Mouse (Mus musculus): ENCODE data around the gene Ehmt1. TPM values are rescaled to one million over a fixed set of nuclear protein-coding genes. Genes with fewer than 3 reads are reported as not detected.

Ehmt1 gene
- polyA plus RNA-seq, 1 experiment = 30.5 TPM

DNA sequence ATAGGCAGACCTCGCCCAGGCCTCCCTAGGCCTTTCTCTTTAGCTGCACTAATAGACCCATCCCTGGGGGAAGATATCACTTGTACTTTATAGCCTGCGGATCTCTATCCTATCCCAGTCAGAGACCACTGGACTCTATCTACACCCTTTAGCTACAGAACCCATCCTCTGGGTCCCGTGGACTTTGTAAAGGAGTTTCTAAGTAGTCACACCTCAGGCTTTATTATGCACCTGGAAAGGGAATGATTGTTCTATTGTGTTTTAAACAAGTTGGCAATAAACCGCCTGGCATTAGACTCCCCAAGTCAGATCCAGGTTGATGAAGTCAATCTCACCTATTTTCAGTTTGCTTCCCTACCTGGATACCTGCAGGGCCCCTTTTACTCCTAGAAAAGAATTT is 7.2 kb downstream of the Ehmt1 start:
- Histone ChIP-seq H3K4me3 (ENCODE audit: insufficient read depth, low read depth, low read length) (no peak overlapping the region), H3K27ac (ENCODE audit: insufficient read depth, low read depth, low read length) (no peak overlapping the region), H3K36me3 (ENCODE audit: control insufficient read depth, insufficient read depth, low read length) (no peaks in the 10 kb centered on the region), H3K4me1 (ENCODE audit: control insufficient read depth, insufficient read depth, low read length) (peaks cover 4% of the 10 kb centered on the region; the same call in 1 of the 2 replicates), H3K27me3 (replicated peaks; ENCODE audit: control insufficient read depth, insufficient read depth, low read length) (no peaks in the 10 kb centered on the region)
- no peak for DNase-seq
- TF ChIP-seq CTCF (conservative IDR thresholded peaks at IDR 0.05; ENCODE audit: insufficient read depth, insufficient read length, low read depth, low read length) (no peak), POLR2A (IDR thresholded peaks at IDR 0.05; ENCODE audit: low read depth, low read length) (no peak)
- WGBS = 87% methylated on average over 4 of the region's 4 CpGs

DNA sequence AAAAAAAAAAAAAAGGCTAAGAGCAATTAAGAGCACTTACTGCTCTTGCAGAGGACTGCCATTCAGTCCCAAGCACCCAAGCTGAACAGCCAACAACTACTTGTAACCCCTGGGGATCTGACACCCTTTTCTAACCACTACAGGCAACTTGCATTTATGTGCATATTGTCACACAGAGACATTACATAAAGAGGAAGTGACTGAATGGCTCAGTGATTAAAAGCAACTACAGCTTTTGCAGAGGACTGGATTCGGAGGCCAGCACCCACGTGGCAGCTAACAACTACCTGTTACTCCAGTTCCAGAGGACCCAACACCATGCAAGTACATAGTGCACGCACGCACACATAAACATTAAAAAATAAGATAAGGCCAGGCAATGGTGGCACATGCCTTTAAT is 8.9 kb downstream of the Ehmt1 start:
- Histone ChIP-seq H3K4me1 (ENCODE audit: control insufficient read depth, insufficient read depth, low read length) (peaks cover 14% of the 10 kb centered on the region), H3K27me3 (replicated peaks; ENCODE audit: control insufficient read depth, insufficient read depth, low read length) (no peaks in the 10 kb centered on the region), H3K4me3 (ENCODE audit: insufficient read depth, low read depth, low read length) (no peak overlapping the region), H3K27ac (ENCODE audit: insufficient read depth, low read depth, low read length) (no peak overlapping the region), H3K36me3 (ENCODE audit: control insufficient read depth, insufficient read depth, low read length) (no peaks in the 10 kb centered on the region)
- TF ChIP-seq CTCF (conservative IDR thresholded peaks at IDR 0.05; ENCODE audit: insufficient read depth, insufficient read length, low read depth, low read length) = no peak
- TF ChIP-seq POLR2A (IDR thresholded peaks at IDR 0.05; ENCODE audit: low read depth, low read length) = no peak
- no peak for DNase-seq
- WGBS = 82% methylated on average over 4 of the region's 4 CpGs

DNA sequence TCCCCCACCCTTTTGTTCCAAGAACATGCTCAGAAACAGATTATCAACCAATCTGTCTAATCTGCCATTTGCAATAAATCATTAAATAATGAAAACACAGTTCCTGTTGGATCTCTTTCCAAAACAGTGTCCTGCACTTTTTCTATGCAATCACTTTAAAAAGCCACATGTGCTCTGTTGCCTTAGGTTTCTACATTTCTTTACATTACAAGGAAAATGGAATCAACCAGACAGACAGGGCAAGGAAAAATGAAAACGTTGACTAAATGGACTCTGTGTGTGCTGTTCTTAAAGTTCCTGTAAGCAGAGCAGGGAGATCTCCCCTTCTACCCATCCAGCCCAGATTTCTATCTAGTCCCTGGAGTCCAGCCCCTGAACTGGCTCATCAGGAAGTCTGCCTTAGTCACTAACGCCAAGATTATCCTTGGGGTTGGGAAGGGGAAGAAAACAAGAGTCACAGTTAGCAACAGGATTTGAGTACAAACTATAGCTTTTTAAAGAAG is 13.7 kb downstream of the Ehmt1 start:
- no peak for DNase-seq
- WGBS = 10% methylated on average over 2 of the region's 2 CpGs
- H3K4me3 ChIP-seq (ENCODE audit: insufficient read depth, low read depth, low read length) = no peak overlapping the region
- TF ChIP-seq POLR2A (IDR thresholded peaks at IDR 0.05; ENCODE audit: low read depth, low read length) = no peak
- no peak for TF ChIP-seq CTCF (conservative IDR thresholded peaks at IDR 0.05; ENCODE audit: insufficient read depth, insufficient read length, low read depth, low read length)
- H3K36me3 ChIP-seq (ENCODE audit: control insufficient read depth, insufficient read depth, low read length) = no peaks in the 10 kb centered on the region
- no peaks in the 10 kb centered on the region for H3K27me3 ChIP-seq (replicated peaks; ENCODE audit: control insufficient read depth, insufficient read depth, low read length)
- H3K27ac ChIP-seq (ENCODE audit: insufficient read depth, low read depth, low read length) = no peak overlapping the region
- peaks cover 9% of the 10 kb centered on the region for H3K4me1 ChIP-seq (ENCODE audit: control insufficient read depth, insufficient read depth, low read length)

- DNase-seq = no peak
- peaks cover 9% of the 10 kb centered on the region for H3K4me1 ChIP-seq (ENCODE audit: control insufficient read depth, insufficient read depth, low read length)
- no peaks in the 10 kb centered on the region for H3K27me3 ChIP-seq (replicated peaks; ENCODE audit: control insufficient read depth, insufficient read depth, low read length)
- WGBS = 63% methylated on average over 11 of the region's 11 CpGs
- H3K27ac ChIP-seq (ENCODE audit: insufficient read depth, low read depth, low read length) = no peak overlapping the region
- no peak overlapping the region for H3K4me3 ChIP-seq (ENCODE audit: insufficient read depth, low read depth, low read length)
- TF ChIP-seq POLR2A (IDR thresholded peaks at IDR 0.05; ENCODE audit: low read depth, low read length) (no peak), CTCF (conservative IDR thresholded peaks at IDR 0.05; ENCODE audit: insufficient read depth, insufficient read length, low read depth, low read length) (no peak)
- H3K36me3 ChIP-seq (ENCODE audit: control insufficient read depth, insufficient read depth, low read length) = no peaks in the 10 kb centered on the region
Observed at GRCm38 (mm10) chr2:24904823-24905652, 14.4 kb downstream of the Ehmt1 start.

- WGBS = 76% methylated on average over 6 of the region's 6 CpGs
- DNase-seq = no peak
- H3K27ac ChIP-seq (ENCODE audit: insufficient read depth, low read depth, low read length) = no peak overlapping the region
- H3K36me3 ChIP-seq (ENCODE audit: control insufficient read depth, insufficient read depth, low read length) = no peaks in the 10 kb centered on the region
- H3K27me3 ChIP-seq (replicated peaks; ENCODE audit: control insufficient read depth, insufficient read depth, low read length) = no peaks in the 10 kb centered on the region
- peaks cover 9% of the 10 kb centered on the region for H3K4me1 ChIP-seq (ENCODE audit: control insufficient read depth, insufficient read depth, low read length)
- no peak for TF ChIP-seq POLR2A (IDR thresholded peaks at IDR 0.05; ENCODE audit: low read depth, low read length)
- TF ChIP-seq CTCF (conservative IDR thresholded peaks at IDR 0.05; ENCODE audit: insufficient read depth, insufficient read length, low read depth, low read length) = no peak
- no peak overlapping the region for H3K4me3 ChIP-seq (ENCODE audit: insufficient read depth, low read depth, low read length)
Observed at GRCm38 (mm10) chr2:24902999-24903398, 16.4 kb downstream of the Ehmt1 start.

GRCm38 (mm10) chr2:24901055-24901454 is 18.4 kb downstream of the Ehmt1 start:
- WGBS = 55% methylated on average over 5 of the region's 5 CpGs
- Histone ChIP-seq H3K27me3 (replicated peaks; ENCODE audit: control insufficient read depth, insufficient read depth, low read length) (no peaks in the 10 kb centered on the region), H3K36me3 (ENCODE audit: control insufficient read depth, insufficient read depth, low read length) (no peaks in the 10 kb centered on the region), H3K4me1 (ENCODE audit: control insufficient read depth, insufficient read depth, low read length) (peaks cover 4% of the 10 kb centered on the region; the same call in 1 of the 2 replicates), H3K27ac (ENCODE audit: insufficient read depth, low read depth, low read length) (no peak overlapping the region), H3K4me3 (ENCODE audit: insufficient read depth, low read depth, low read length) (no peak overlapping the region)
- no peak for TF ChIP-seq CTCF (conservative IDR thresholded peaks at IDR 0.05; ENCODE audit: insufficient read depth, insufficient read length, low read depth, low read length)
- no peak for TF ChIP-seq POLR2A (IDR thresholded peaks at IDR 0.05; ENCODE audit: low read depth, low read length)
- no peak for DNase-seq

DNA sequence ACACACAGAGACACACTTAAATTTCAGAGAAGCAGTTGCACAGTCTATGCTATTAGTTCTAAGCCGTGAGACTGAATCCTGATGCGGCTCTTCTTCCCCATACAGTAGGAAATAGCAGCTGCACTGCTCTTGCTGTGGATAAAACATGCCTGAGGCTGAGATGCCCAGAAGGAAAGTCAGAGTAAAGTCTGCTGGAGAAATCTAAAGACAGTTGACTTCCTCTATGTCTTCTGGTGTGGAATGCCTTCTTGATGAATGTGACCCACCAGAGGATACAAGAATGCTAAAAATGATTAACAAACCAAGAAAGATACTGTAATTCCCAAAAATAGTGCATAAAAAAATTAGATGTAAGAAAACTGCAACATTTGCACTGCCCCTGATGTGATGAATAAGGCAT is 20.1 kb downstream of the Ehmt1 start:
- H3K27ac ChIP-seq (ENCODE audit: insufficient read depth, low read depth, low read length) = no peak overlapping the region
- no peak for TF ChIP-seq POLR2A (IDR thresholded peaks at IDR 0.05; ENCODE audit: low read depth, low read length)
- TF ChIP-seq CTCF (conservative IDR thresholded peaks at IDR 0.05; ENCODE audit: insufficient read depth, insufficient read length, low read depth, low read length) = no peak
- no peaks in the 10 kb centered on the region for H3K27me3 ChIP-seq (replicated peaks; ENCODE audit: control insufficient read depth, insufficient read depth, low read length)
- no peaks in the 10 kb centered on the region for H3K4me1 ChIP-seq (ENCODE audit: control insufficient read depth, insufficient read depth, low read length)
- no peaks in the 10 kb centered on the region for H3K36me3 ChIP-seq (ENCODE audit: control insufficient read depth, insufficient read depth, low read length)
- WGBS = 75% methylated on average over 2 of the region's 2 CpGs
- H3K4me3 ChIP-seq (ENCODE audit: insufficient read depth, low read depth, low read length) = no peak overlapping the region
- DNase-seq = no peak

All from kidney, adult 2 months (tissue).